Mouse (Mus musculus) hindbrain, postnatal 0 days (tissue): ENCODE results near the gene Slit3. TPM values are rescaled to one million over a fixed set of nuclear protein-coding genes. Genes with fewer than 3 reads are reported as not detected.

Experiments
- ATAC-seq: fragments of 200-750 bp; cut with Nextera tagmentation; 2 replicates; pipeline ENCODE4 v1.8.0; 2017; ENCODE audit warnings: mild to moderate bottlenecking, moderate TSS enrichment, moderate library complexity
- DNase-seq: peaks from one replicate; pipeline ENCODE4 v3.0.0-alpha.2; 2015; ENCODE audit warnings: low spot score
- H3K27ac ChIP-seq: fragments of 300-500 bp; sonication (generic); 2 replicates; pipeline ENCODE4 v1.5.1; 2014; ENCODE audit warnings: mild to moderate bottlenecking
- H3K27me3 ChIP-seq: fragments of 300-500 bp; sonication (generic); 2 replicates; pipeline ENCODE4 v1.6.1; 2014; ENCODE audit warnings: low read length, mixed read lengths; ENCODE audit not compliant: insufficient read depth
- H3K36me3 ChIP-seq: fragments of 300-500 bp; sonication (generic); 2 replicates; pipeline ENCODE4 v1.6.1; 2014; ENCODE audit warnings: low read length, mixed read lengths; ENCODE audit not compliant: insufficient read depth
- H3K4me1 ChIP-seq: fragments of 300-500 bp; sonication (generic); 2 replicates; pipeline ENCODE4 v1.6.1; 2014; ENCODE audit warnings: antibody characterized with exemption, low read length, mixed read lengths; ENCODE audit not compliant: insufficient read depth
- H3K4me2 ChIP-seq: fragments of 300-500 bp; sonication (generic); 2 replicates; pipeline ENCODE4 v1.6.1; 2014; ENCODE audit warnings: low read depth, mild to moderate bottlenecking, low read length, moderate library complexity, mixed read lengths
- H3K4me3 ChIP-seq: fragments of 300-500 bp; sonication (generic); 2 replicates; pipeline ENCODE4 v1.5.1; 2014; ENCODE audit warnings: low read length
- H3K9ac ChIP-seq: fragments of 300-500 bp; sonication (generic); replicated peaks from 2 replicates; pipeline ENCODE4 v1.6.1; 2014; ENCODE audit warnings: mild to moderate bottlenecking, low read length, moderate library complexity, mixed read lengths
- H3K9me3 ChIP-seq: fragments of 300-500 bp; sonication (generic); 2 replicates; pipeline ENCODE4 v1.6.1; 2016; ENCODE audit warnings: low read length, mixed read lengths
- CTCF ChIP-seq: IDR thresholded peaks from 2 replicates; pipeline ENCODE4 v1.5.1; 2016; ENCODE audit warnings: antibody characterized with exemption, control low read depth, low read depth
- WGBS: fragments of 180-500 bp; shearing (Covaris S2); extraction: QIAGEN DNeasy Blood & Tissue Kit; methylation state at CpG from one replicate; pipeline ENCODE4 v1.1.7; 2014; 5-methylcytosine and 5-hydroxymethylcytosine counted together
- polyA plus RNA-seq: library from polyadenylated mRNA; unstranded; fragments of >200 nt; fragmentation: Nextera tagmentation; extraction: Ambion mirVana; gene quantifications from 2 replicates; pipeline ENCODE4 v1.2.1, GENCODE M21; 2015
- total RNA-seq: library from RNA; depleted of rRNA; stranded (reverse); fragments of >200 nt; gene quantifications from 2 replicates; pipeline ENCODE4 v1.2.3, GENCODE M21; 2014

Gene Slit3
- total and polyA plus RNA-seq, 2 experiments from 2014 or later = 4.9 to 13.4 TPM

DNA sequence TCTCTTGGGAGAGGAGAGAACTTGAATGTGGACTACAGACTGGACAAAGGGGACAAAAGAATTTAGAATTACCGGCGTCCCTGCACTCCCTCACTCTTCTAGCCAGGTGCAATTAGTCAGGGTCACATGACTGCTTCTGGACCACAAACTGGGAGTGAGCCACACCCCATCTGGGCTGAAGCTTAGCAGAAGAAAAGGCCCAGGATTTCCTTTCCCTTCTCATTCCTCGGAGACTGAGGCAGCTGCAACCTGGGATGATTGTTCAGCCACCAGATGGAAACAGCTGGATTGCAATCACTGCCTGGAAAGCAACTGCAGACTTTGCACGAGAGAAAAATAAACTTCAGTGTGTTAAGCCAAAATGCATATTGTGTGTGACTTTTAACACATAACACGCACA is 35.0 kb upstream of the Slit3 start:
- H3K9me3 ChIP-seq = no peaks in the 10 kb centered on the region
- no peaks in the 10 kb centered on the region for H3K27me3 ChIP-seq
- no peak for ATAC-seq
- H3K36me3 ChIP-seq = no peaks in the 10 kb centered on the region
- DNase-seq = peak; percentile 7
- no peak overlapping the region for H3K4me2 ChIP-seq
- no peak overlapping the region for H3K27ac ChIP-seq
- H3K9ac ChIP-seq = no peak overlapping the region
- WGBS = 47% methylated on average over 5 of the region's 5 CpGs
- H3K4me3 ChIP-seq = no peak overlapping the region
- TF ChIP-seq CTCF = no peak
- no peaks in the 10 kb centered on the region for H3K4me1 ChIP-seq

DNA sequence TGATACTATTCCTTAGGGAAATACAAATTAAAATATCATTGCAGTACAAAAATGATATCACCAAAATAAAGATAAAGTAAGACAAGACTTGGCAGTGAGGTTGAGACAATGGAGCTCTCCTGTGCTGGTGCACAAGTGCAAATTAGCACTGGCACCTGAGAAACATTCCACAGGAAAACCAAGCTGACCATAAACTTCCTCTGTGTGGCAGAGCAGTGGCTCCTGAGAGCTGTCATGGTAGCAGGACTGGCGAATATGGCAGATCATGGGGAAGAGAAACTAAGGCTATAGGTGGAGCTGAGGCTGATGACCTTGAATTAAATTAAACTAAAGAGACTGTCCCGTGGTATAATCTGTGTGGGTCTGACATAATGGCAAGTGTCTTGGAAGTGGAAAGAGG is 33.6 kb upstream of the Slit3 start:
- 78% methylated on average over 2 of the region's 2 CpGs for WGBS
- Histone ChIP-seq H3K27ac (no peak overlapping the region), H3K9ac (no peak overlapping the region), H3K4me2 (no peak overlapping the region), H3K36me3 (no peaks in the 10 kb centered on the region), H3K4me1 (no peaks in the 10 kb centered on the region), H3K27me3 (no peaks in the 10 kb centered on the region), H3K4me3 (no peak overlapping the region), H3K9me3 (no peaks in the 10 kb centered on the region)
- no peak for DNase-seq
- ATAC-seq = no peak
- TF ChIP-seq CTCF = no peak

DNA sequence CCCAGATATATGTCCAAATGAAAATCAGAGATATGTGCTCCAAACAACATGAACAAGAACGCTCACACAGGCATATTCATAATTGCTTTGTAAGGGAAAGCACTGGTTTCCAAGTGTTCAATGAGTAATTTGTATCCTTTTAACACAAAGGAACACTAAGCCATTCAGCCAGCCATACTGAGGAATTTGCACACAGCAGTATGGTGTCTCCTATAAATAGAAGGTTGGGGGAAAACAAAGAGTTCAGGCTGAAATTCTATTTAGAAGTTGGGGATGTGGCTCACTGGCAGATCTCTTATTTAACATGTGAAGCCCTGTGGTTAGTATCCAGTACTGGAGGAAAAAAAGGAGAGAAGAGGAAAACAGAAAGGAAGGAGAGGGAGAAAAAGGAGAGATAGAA is 32.9 kb upstream of the Slit3 start:
- no peak for DNase-seq
- Histone ChIP-seq H3K9me3 (no peaks in the 10 kb centered on the region), H3K4me3 (no peak overlapping the region), H3K36me3 (no peaks in the 10 kb centered on the region), H3K4me1 (no peaks in the 10 kb centered on the region), H3K27ac (no peak overlapping the region), H3K27me3 (no peaks in the 10 kb centered on the region), H3K4me2 (no peak overlapping the region), H3K9ac (no peak overlapping the region)
- no peak for ATAC-seq
- WGBS = 72% methylated on average over 1 of the region's 1 CpGs
- no peak for TF ChIP-seq CTCF

DNA sequence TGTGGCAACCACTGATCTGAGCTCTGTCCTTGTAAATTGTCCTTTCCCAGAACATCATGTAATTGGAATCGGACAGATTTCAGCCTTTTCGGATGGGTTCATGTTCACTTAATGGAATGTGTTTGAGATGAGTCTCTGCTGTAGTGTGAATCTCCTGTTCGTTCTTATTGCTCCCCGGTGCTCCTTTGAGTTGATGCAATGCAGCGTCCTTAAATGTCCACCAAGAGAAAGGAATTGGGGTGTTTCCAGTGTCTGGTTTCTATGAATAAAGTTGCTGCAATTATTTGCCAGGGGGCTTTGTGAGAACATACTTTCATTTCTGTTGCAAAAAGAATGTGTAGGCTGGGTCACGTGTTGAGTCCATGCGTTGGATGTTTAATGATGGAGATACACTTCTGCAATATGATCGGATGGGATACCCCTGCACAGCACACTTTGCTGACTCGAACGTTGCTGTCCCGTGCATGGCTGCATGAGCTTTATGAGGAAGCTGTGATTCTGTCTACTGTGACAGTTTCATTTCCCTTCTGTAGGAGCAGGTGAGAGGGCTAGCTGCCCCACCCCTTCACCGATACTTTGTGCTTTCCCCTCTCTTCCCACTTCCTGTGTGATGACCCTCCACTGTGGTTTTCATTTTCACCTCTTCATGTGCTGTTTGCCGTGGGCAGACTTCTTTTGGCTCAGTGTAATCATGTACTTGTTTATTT is 30.2 kb upstream of the Slit3 start:
- no peaks in the 10 kb centered on the region for H3K4me1 ChIP-seq
- H3K4me3 ChIP-seq = no peak overlapping the region
- 90% methylated on average over 13 of the region's 13 CpGs for WGBS
- H3K27me3 ChIP-seq = no peaks in the 10 kb centered on the region
- no peak overlapping the region for H3K27ac ChIP-seq
- no peak overlapping the region for H3K9ac ChIP-seq
- no peaks in the 10 kb centered on the region for H3K36me3 ChIP-seq
- H3K9me3 ChIP-seq = no peaks in the 10 kb centered on the region
- DNase-seq (no peak), ATAC-seq (no peak)
- TF ChIP-seq CTCF = no peak
- H3K4me2 ChIP-seq = no peak overlapping the region

DNA sequence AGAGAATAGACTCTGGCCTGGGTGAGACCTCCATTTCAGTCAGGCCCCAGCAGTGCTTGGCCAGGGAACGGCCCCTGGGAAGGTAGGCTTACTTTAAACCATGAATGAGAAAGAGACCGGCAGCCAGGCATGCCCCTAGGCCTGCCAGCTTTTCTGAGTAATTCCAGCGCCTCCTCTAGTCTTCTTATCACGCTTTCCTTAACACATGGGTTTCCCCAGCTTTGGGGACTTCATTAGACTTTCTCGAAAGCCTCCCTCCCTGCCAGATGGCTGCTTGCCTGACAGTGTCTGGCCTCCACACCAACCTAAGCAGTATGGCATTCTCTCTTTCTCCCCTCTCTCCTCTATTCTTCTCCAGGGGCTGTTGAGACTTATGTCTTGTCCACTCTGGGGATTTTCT is 24.5 kb upstream of the Slit3 start:
- Histone ChIP-seq H3K36me3 (no peaks in the 10 kb centered on the region), H3K9ac (no peak overlapping the region), H3K27me3 (no peaks in the 10 kb centered on the region), H3K4me1 (no peaks in the 10 kb centered on the region), H3K9me3 (no peaks in the 10 kb centered on the region), H3K4me3 (no peak overlapping the region), H3K27ac (no peak overlapping the region), H3K4me2 (no peak overlapping the region)
- DNase-seq (peak; percentile 54), ATAC-seq (no peak)
- 48% methylated on average over 5 of the region's 5 CpGs for WGBS
- TF ChIP-seq CTCF = no peak

DNA sequence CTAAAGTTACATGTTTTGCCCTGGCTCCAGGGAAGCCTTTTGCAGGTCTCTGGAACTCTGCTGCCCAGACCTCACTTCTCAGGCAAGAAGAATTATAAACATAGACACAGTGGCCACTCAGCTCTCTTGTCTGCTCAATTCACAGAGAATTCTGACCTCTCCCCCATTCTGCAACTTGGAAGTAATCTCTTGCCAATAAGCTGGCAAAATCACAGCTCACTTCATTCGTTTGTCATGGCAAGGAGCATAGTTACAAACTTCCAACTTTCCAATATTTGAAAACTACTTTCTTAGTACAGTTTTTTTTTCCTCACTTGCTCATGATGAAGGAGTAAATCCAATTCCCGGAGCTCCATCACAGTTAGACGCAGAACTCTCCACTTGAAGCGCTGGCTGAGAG is 11.2 kb upstream of the Slit3 start:
- Histone ChIP-seq H3K9ac (no peak overlapping the region), H3K4me1 (no peaks in the 10 kb centered on the region), H3K9me3 (no peaks in the 10 kb centered on the region), H3K4me3 (no peak overlapping the region), H3K36me3 (no peaks in the 10 kb centered on the region), H3K27me3 (no peaks in the 10 kb centered on the region), H3K27ac (no peak overlapping the region), H3K4me2 (no peak overlapping the region)
- ATAC-seq = no peak
- TF ChIP-seq CTCF = no peak
- 73% methylated on average over 4 of the region's 4 CpGs for WGBS
- DNase-seq = no peak

DNA sequence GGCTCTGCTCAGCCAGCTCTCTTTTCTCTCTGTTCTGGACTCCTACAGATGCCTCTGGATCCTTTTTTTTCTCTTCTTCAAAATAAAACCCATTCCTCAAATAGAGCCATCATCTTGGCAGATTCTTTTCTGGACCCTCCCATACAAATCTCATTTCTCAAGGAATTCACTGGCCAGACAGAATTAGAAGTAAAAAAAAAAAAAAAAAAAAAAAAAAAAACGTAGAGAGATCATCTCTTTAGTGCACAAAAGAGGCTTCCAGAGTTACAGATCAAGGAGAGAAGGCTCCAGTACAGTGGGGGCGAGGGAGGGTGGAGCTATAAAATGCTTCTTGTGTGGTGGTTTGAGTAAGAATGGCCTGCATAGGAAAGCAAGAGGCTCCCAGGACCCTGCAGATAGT is 10.2 kb upstream of the Slit3 start:
- H3K27ac ChIP-seq = no peak overlapping the region
- WGBS = 43% methylated on average over 2 of the region's 2 CpGs
- no peak overlapping the region for H3K9ac ChIP-seq
- H3K27me3 ChIP-seq = no peaks in the 10 kb centered on the region
- H3K9me3 ChIP-seq = no peaks in the 10 kb centered on the region
- H3K36me3 ChIP-seq = no peaks in the 10 kb centered on the region
- DNase-seq (no peak), ATAC-seq (no peak)
- H3K4me2 ChIP-seq = no peak overlapping the region
- no peak overlapping the region for H3K4me3 ChIP-seq
- no peak for TF ChIP-seq CTCF
- no peaks in the 10 kb centered on the region for H3K4me1 ChIP-seq
